Mouse (Mus musculus) CD4-positive naive resting alpha-beta T cell, adult 57 days (primary cell): ENCODE data around the gene Thumpd3. TPM values are rescaled to one million over a fixed set of nuclear protein-coding genes. Genes with fewer than 3 reads are reported as not detected.

Experiments used
- total RNA-seq: library from RNA; stranded (reverse); gene quantifications from one replicate; pipeline ENCODE4 v1.2.4, GENCODE M21; 2023

Gene Thumpd3
- total RNA-seq: 47.7 TPM

DNA sequence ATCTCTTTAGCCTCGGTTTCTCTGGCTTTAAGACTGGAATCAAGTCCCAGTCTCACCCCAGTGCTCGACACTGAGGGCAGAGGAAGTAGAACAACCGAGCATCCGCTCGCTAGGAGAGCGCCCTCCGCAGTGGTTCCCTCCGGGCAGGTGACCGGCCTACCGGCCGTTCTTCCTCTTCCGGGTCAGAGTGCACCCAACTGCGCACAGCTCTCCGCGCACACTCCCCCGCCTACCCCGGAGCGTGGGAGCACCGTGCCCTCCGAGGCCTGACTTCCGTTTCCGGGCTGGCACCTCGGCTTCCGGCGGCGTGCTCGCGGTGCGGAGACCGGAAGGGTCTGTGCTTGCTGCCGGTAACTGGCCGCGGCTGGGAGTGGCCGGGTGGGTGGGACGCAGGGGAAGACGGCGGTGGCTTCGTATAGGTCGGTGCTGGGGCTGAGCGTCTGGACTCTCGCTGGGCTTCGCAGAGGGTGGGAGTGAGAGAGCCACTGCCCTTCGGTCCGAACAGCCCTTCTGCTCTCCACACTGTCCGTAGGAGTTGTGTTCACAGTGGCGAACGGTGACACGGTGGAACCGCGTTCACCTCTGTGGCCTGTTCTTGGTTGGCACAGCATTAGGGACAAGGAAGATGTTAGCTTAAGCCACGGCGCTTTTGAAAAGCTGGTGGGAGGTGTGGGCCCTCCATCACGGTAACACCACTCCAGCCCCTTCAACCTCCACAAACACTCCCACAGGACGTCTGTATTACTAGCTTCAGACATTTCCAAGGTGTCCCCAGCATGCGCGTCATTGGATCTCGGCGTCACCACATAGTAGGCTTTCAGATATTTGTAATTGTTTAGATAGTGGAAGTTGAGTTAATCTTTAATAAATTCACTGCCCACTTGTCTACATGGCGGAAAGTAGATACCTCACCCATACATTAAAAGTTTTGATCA, at the start of gene Thumpd3:
Gene Thumpd3, plus strand, starts transcription at position 185 of the 935 bp plus-strand sequence.

GRCm38 (mm10) chr6:113076686-113077516, 30.9 kb downstream of the Thumpd3 start, which contains the start of gene Setd5:
TSS of gene Setd5 (plus strand) at chr6:113077365.

Other genes starting within 250 kb of the Thumpd3 start
- gene Srgap3, start 99.0 kb upstream of the Thumpd3 start, total RNA-seq: 2.2 TPM
- gene Setd5, start 31.1 kb downstream of the Thumpd3 start, total RNA-seq: 117 TPM
- gene Lhfpl4, start 149.2 kb downstream of the Thumpd3 start, total RNA-seq: 0.44 TPM
- gene Mtmr14, start 191.6 kb downstream of the Thumpd3 start, total RNA-seq: 34.8 TPM
- gene Cpne9, start 236.1 kb downstream of the Thumpd3 start, total RNA-seq: 2.9 TPM